Comparison of ENCODE assay signal across 28 mouse cellular contexts in the genomic region with DNA sequence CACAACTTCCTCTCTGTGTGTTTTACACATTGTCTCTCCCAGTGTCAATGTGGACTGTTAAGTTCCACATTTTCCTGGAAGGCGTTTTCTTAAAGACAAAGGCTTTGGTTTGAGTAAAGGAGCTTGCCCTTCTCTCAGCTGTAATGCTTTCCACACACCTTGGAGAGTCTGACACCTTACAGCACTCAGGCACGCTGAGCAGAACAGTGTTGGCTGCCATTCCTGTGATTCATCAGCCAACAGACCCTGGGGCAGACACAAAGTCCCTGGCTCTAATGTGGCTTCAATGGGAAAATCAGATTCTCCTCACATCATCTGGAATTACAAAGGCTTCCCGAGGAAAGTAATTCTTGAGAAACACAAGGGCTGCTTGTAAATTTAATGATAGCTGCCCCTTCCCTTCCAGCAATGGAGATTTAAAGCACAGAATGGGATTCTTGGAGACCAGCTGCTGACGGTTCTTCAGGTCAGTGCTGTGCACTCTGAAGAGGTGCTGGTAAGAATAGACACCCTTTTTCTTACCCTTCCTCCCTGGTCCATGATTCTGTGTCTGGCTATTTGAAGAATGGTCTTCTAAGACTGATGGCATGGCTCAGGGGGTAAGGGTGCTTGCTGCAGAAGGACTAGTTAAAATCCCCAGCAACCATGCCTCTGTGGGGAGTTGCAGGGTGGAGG.
DNase-seq lines count a peak whose midpoint lies in the region; ATAC-seq and TF ChIP-seq lines count a peak whose summit lies in the region.
"Had no signal": no experiment of that assay in that cellular context is flagged by ENCODE, and none has a peak within 500 bp of the region (broad histone marks: within the 10 kb centered on the region; RNA-seq: fewer than 3 reads in every experiment).

No protein-coding gene starts in this region.

- TF ChIP-seq CTCF in lung, postnatal 0 days (IDR thresholded peaks at IDR 0.05) = no peak

- H3K9me3 ChIP-seq in lung, postnatal 0 days (ENCODE audit: low read length) = no peaks in the 10 kb centered on the region
- H3K9me3 ChIP-seq in limb, embryonic 14.5 days (ENCODE audit: control insufficient read depth, low read length) = no peaks in the 10 kb centered on the region
- H3K9me3 ChIP-seq in kidney, embryonic 14.5 days (ENCODE audit: control insufficient read depth, low read length) = no peaks in the 10 kb centered on the region
- H3K9me3 ChIP-seq: heart, embryonic 15.5 days; liver, embryonic 12.5 days; midbrain, embryonic 12.5 days; neural tube, embryonic 12.5 days; stomach, embryonic 15.5 days had no signal

- no peak overlapping the region for H3K4me3 ChIP-seq in lung, postnatal 0 days (ENCODE audit: low read depth, low read length)
- no peak overlapping the region for H3K4me3 ChIP-seq in limb, embryonic 14.5 days (replicated peaks; ENCODE audit: low read length)
- no peak overlapping the region for H3K4me3 ChIP-seq in kidney, embryonic 14.5 days (ENCODE audit: low read length)
- H3K4me3 ChIP-seq: heart, embryonic 15.5 days; layer of hippocampus, adult 2 months; left cerebral cortex, adult 2 months; liver, embryonic 12.5 days; midbrain, embryonic 12.5 days; myocyte; neural tube, embryonic 12.5 days; stomach, embryonic 15.5 days had no signal

- 37% methylated on average over 4 of the region's 4 CpGs for WGBS in lung, postnatal 0 days
- 9% methylated on average over 4 of the region's 4 CpGs for WGBS in limb, embryonic 14.5 days
- 37% methylated on average over 4 of the region's 4 CpGs for WGBS in kidney, embryonic 14.5 days

- H3K4me1 ChIP-seq in lung, postnatal 0 days (ENCODE audit: insufficient read depth, low read depth, low read length) = no peaks in the 10 kb centered on the region
- H3K4me1 ChIP-seq in limb, embryonic 14.5 days (ENCODE audit: control insufficient read depth, insufficient read depth, low read length) = peaks cover 11% of the 10 kb centered on the region
- H3K4me1 ChIP-seq in kidney, embryonic 14.5 days (ENCODE audit: control insufficient read depth, insufficient read depth, low read length) = no peaks in the 10 kb centered on the region
- H3K4me1 ChIP-seq: liver, embryonic 12.5 days; midbrain, embryonic 12.5 days; stomach, embryonic 15.5 days had no signal

- no peak overlapping the region for H3K4me2 ChIP-seq in lung, postnatal 0 days (replicated peaks; ENCODE audit: low read depth, low read length)
- H3K4me2 ChIP-seq in limb, embryonic 14.5 days (replicated peaks; ENCODE audit: low read depth, low read length, severe bottlenecking) = no peak overlapping the region
- H3K4me2 ChIP-seq in kidney, embryonic 14.5 days (replicated peaks; ENCODE audit: low read depth, low read length) = no peak overlapping the region
- H3K4me2 ChIP-seq: heart, embryonic 15.5 days; liver, embryonic 12.5 days; midbrain, embryonic 12.5 days; neural tube, embryonic 12.5 days; stomach, embryonic 15.5 days had no signal

- H3K9ac ChIP-seq in lung, postnatal 0 days (replicated peaks; ENCODE audit: low read depth) = no peak overlapping the region
- no peak overlapping the region for H3K9ac ChIP-seq in limb, embryonic 14.5 days (ENCODE audit: low read depth, low read length, severe bottlenecking)
- H3K9ac ChIP-seq in kidney, embryonic 14.5 days (ENCODE audit: low read depth, low read length) = no peak overlapping the region
- H3K9ac ChIP-seq: heart, embryonic 15.5 days; liver, embryonic 12.5 days; liver, postnatal 0 days; midbrain, embryonic 12.5 days; neural tube, embryonic 12.5 days; stomach, embryonic 15.5 days had no signal

- peak; percentile 60 for ATAC-seq in lung, postnatal 0 days
- peak; percentile 85 for ATAC-seq in limb, embryonic 14.5 days (ENCODE audit: low FRiP score, low read depth)
- no peak for ATAC-seq in kidney, embryonic 14.5 days (ENCODE audit: low FRiP score, low TSS enrichment)
- ATAC-seq: CD4-positive, CD25-positive, alpha-beta regulatory T cell, adult 4 months; forebrain, embryonic 14.5 days; hindbrain, embryonic 16.5 days; liver, embryonic 12.5 days; liver, postnatal 0 days had no signal

- H3K27me3 ChIP-seq in lung, postnatal 0 days (replicated peaks; ENCODE audit: insufficient read depth, low read length) = no peaks in the 10 kb centered on the region
- no peaks in the 10 kb centered on the region for H3K27me3 ChIP-seq in limb, embryonic 14.5 days (ENCODE audit: control insufficient read depth, insufficient read depth, low read length)
- no peaks in the 10 kb centered on the region for H3K27me3 ChIP-seq in kidney, embryonic 14.5 days (ENCODE audit: control insufficient read depth, insufficient read depth, low read length)
- H3K27me3 ChIP-seq: heart, embryonic 15.5 days; liver, embryonic 12.5 days; midbrain, embryonic 12.5 days; neural tube, embryonic 12.5 days; stomach, embryonic 15.5 days had no signal

- DNase-seq in cerebellum, postnatal 14 days = peak; percentile 11 to 45
- no peak for DNase-seq in cerebellum, adult 18-20 months
- DNase-seq in lung, postnatal 0 days (ENCODE audit: low spot score) = peak; percentile 34
- no peak for DNase-seq in lung, postnatal 25 days (ENCODE audit: low spot score)
- DNase-seq in ZHBTc4 (ENCODE audit: low read depth, low spot score) = peak; percentile 10
- DNase-seq in limb, embryonic 14.5 days (ENCODE audit: low spot score) = peak; percentile 30
- no peak for DNase-seq in right cerebral cortex, adult 18-20 months
- DNase-seq: adrenal gland, postnatal 10 days; cerebellum, adult 11 months; gastrocnemius, postnatal 14 days; heart, adult 18-20 months; kidney, adult 18-20 months; kidney, postnatal 36 days; liver, postnatal 0 days; lung, postnatal 10 days; thymus, postnatal 25 days had no signal

- H3K36me3 ChIP-seq in lung, postnatal 0 days (ENCODE audit: insufficient read depth, low read length) = no peaks in the 10 kb centered on the region
- H3K36me3 ChIP-seq in limb, embryonic 14.5 days (ENCODE audit: control insufficient read depth, insufficient read depth, low read length) = no peaks in the 10 kb centered on the region
- H3K36me3 ChIP-seq in kidney, embryonic 14.5 days (ENCODE audit: control insufficient read depth, insufficient read depth, low read length) = no peaks in the 10 kb centered on the region
- H3K36me3 ChIP-seq: heart, embryonic 15.5 days; liver, embryonic 12.5 days; midbrain, embryonic 12.5 days; neural tube, embryonic 12.5 days; stomach, embryonic 15.5 days had no signal

- TF ChIP-seq EP300 in lung, postnatal 0 days (IDR thresholded peaks at IDR 0.05) = no peak

- no peak for TF ChIP-seq POLR2A in limb, embryonic 14.5 days (IDR thresholded peaks at IDR 0.05; ENCODE audit: borderline replicate concordance, extremely low read depth, insufficient read depth, insufficient read length)

- no peak overlapping the region for H3K27ac ChIP-seq in lung, postnatal 0 days (ENCODE audit: low read length)
- H3K27ac ChIP-seq in limb, embryonic 14.5 days (replicated peaks; ENCODE audit: low read depth, low read length) = 0 out of 2 replicates have a peak overlapping the region, but pooled peaks have one; percentile 5
- H3K27ac ChIP-seq in kidney, embryonic 14.5 days (ENCODE audit: low read depth, low read length) = no peak overlapping the region
- H3K27ac ChIP-seq: heart, embryonic 15.5 days; layer of hippocampus, adult 2 months; left cerebral cortex, adult 2 months; liver, embryonic 12.5 days; midbrain, embryonic 12.5 days; neural tube, embryonic 12.5 days; stomach, embryonic 15.5 days had no signal

Comparison
In these comparisons a context has a peak if more than half of its experiments do, and no peak if none do; other contexts are left out.
1. DNase-seq: peak in cerebellum, postnatal 14 days (2 of 2), lung, postnatal 0 days (single experiment), ZHBTc4 (single experiment) and limb, embryonic 14.5 days (single experiment); none in cerebellum, adult 18-20 months (0 of 2), lung, postnatal 25 days (single experiment) and right cerebral cortex, adult 18-20 months (single experiment).